Mouse (Mus musculus): ENCODE results near the gene Fth1. TPM values are rescaled to one million over a fixed set of nuclear protein-coding genes. Genes with fewer than 3 reads are reported as not detected.

The Fth1 gene
- polyA plus RNA-seq, 1 experiment from 2014 or later = 5,083 TPM

DNA sequence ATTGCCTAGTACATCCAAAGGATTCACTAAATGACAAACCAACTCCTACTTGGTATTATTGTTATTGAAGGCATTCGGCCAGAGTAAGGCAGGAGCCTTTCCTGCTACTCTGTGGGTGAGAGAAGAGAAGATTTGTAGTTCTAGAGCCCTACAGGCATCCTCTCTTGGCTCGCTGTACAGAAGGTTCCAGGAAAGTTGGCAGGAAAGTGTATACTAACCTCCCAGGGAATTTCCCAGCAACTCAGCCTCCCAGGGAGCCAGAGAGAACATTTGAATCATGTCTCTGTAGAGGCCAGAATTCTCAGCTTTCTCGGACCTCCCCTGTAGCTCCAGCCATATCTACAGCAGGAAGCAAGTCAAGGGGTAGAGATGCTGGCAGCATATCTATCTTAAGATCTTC, 33.4 kb upstream of the Fth1 start:
- no peak for TF ChIP-seq CTCF (IDR thresholded peaks at IDR 0.05; ENCODE audit: low read depth)
- no peak for TF ChIP-seq EP300 (IDR thresholded peaks at IDR 0.05; ENCODE audit: low read depth)
- Histone ChIP-seq H3K9me3 (ENCODE audit: low read length) (no peaks in the 10 kb centered on the region), H3K27ac (ENCODE audit: low read depth) (no peak overlapping the region), H3K4me2 (ENCODE audit: low read depth, low read length) (no peak overlapping the region), H3K27me3 (ENCODE audit: insufficient read depth, low read length) (no peaks in the 10 kb centered on the region), H3K4me3 (ENCODE audit: low read depth, low read length) (no peak overlapping the region), H3K36me3 (replicated peaks; ENCODE audit: insufficient read depth, low read length) (no peaks in the 10 kb centered on the region), H3K9ac (replicated peaks) (no peak overlapping the region), H3K4me1 (ENCODE audit: insufficient read depth) (peaks cover 13% of the 10 kb centered on the region)
- WGBS (ENCODE audit: insufficient replicate concordance) = 79% methylated on average over 3 of the region's 3 CpGs
- DNase-seq = no peak
- ATAC-seq = no peak

DNA sequence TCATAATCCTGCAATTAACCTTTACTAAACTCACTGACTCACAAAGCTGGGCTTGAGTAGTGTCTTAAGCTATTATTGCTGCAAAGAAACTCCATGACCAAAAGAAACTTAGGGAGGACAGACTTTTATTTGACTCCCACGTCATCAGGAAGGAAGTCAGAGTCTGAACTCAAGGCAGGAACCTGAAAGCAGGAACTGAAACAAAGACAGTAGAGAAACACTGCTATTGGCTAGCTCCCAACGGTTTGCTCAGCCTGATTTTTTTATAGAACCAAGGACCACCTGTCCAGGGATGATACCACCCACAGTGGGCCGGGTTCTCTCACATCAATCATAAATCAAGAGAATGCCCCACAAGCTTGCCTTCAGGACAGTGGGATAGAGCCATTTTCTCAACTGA, 28.0 kb upstream of the Fth1 start:
- Histone ChIP-seq H3K9me3 (ENCODE audit: low read length) (no peaks in the 10 kb centered on the region), H3K4me3 (ENCODE audit: low read depth, low read length) (no peak overlapping the region), H3K27me3 (ENCODE audit: insufficient read depth, low read length) (no peaks in the 10 kb centered on the region), H3K4me2 (ENCODE audit: low read depth, low read length) (no peak overlapping the region), H3K4me1 (ENCODE audit: insufficient read depth) (peaks cover 42% of the 10 kb centered on the region), H3K9ac (replicated peaks) (no peak overlapping the region), H3K36me3 (replicated peaks; ENCODE audit: insufficient read depth, low read length) (no peaks in the 10 kb centered on the region), H3K27ac (ENCODE audit: low read depth) (peak overlapping the region; percentile 53; the same call in 1 of the 2 replicates)
- TF ChIP-seq CTCF (IDR thresholded peaks at IDR 0.05; ENCODE audit: low read depth) = no peak
- no peak for TF ChIP-seq EP300 (IDR thresholded peaks at IDR 0.05; ENCODE audit: low read depth)
- peak; percentile 13 for DNase-seq
- WGBS (ENCODE audit: insufficient replicate concordance) = 59% methylated on average over 3 of the region's 3 CpGs
- no peak for ATAC-seq

DNA sequence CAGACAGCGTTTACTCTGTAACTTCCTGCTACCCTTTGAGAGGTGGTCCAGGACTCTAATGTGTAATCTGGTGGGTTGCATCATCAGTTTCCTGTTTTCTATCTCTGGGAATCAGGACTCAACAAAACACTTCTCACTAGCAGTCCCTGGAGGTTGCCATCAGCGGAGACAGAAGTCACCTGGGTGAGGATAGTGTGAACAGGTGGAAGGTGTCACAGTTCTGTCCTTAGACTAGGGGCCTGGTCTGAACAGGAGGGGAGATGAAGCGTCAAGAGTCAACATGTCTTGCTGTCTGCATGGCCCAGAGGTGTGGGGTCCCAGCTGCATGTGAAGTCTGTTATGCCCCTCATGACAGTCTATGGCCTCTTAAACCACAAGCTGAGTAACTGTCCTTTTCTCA, 27.5 kb upstream of the Fth1 start:
- no peak overlapping the region for H3K9ac ChIP-seq (replicated peaks)
- H3K9me3 ChIP-seq (ENCODE audit: low read length) = no peaks in the 10 kb centered on the region
- H3K4me2 ChIP-seq (ENCODE audit: low read depth, low read length) = no peak overlapping the region
- no peaks in the 10 kb centered on the region for H3K27me3 ChIP-seq (ENCODE audit: insufficient read depth, low read length)
- peak overlapping the region; percentile 53; the same call in 1 of the 2 replicates for H3K27ac ChIP-seq (ENCODE audit: low read depth)
- DNase-seq (peak; percentile 12), ATAC-seq (no peak)
- WGBS (ENCODE audit: insufficient replicate concordance) = 68% methylated on average over 3 of the region's 3 CpGs
- H3K4me1 ChIP-seq (ENCODE audit: insufficient read depth) = peaks cover 47% of the 10 kb centered on the region
- TF ChIP-seq EP300 (IDR thresholded peaks at IDR 0.05; ENCODE audit: low read depth) = no peak
- no peaks in the 10 kb centered on the region for H3K36me3 ChIP-seq (replicated peaks; ENCODE audit: insufficient read depth, low read length)
- no peak overlapping the region for H3K4me3 ChIP-seq (ENCODE audit: low read depth, low read length)

DNA sequence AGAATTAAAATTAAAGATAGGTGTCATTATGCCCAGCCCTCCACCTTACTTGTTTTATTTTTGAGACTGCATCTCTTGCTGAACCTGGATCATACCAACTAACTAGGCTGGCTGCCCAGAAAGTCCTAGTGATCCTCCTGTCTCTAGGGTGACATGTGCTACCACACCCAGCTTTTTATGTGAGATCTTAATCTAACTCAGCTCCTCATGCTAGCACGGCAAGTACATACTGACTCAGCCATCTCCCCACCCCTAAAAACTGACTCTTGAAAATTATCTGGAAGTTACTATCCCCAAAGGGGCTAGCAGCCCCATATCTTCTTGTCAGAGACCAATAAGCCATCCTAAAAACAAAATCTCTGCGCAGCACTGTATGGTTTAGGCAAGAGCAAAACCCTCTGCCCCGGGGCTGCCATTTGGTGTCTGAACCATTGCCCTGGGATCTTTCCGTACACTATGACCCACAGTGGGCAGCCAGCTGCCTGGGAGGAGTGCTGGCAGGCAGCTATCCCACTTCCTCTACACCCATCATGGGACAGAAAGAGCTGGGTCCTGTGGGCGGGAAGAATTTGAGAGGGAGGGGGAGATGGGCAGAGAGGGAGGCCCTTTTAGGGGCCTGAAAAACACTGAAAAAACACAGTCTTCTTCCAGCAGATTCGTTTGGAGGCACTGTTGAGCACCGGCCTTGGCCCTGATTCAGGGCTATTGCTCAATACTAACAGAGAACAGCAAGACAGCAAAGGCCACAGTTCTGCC, 26.2 kb upstream of the Fth1 start:
- Histone ChIP-seq H3K27ac (ENCODE audit: low read depth) (peak overlapping the region; percentile 99), H3K4me3 (ENCODE audit: low read depth, low read length) (peak overlapping the region; percentile 34), H3K4me2 (ENCODE audit: low read depth, low read length) (peak overlapping the region; percentile 69), H3K36me3 (replicated peaks; ENCODE audit: insufficient read depth, low read length) (no peaks in the 10 kb centered on the region), H3K9ac (replicated peaks) (peak overlapping the region; percentile 69), H3K27me3 (ENCODE audit: insufficient read depth, low read length) (no peaks in the 10 kb centered on the region), H3K4me1 (ENCODE audit: insufficient read depth) (peaks cover 50% of the 10 kb centered on the region), H3K9me3 (ENCODE audit: low read length) (no peaks in the 10 kb centered on the region)
- DNase-seq (peak; percentile 77), ATAC-seq (peak; percentile 88)
- TF ChIP-seq CTCF (IDR thresholded peaks at IDR 0.05; ENCODE audit: low read depth) (no peak; the same call in 1 of the 2 replicates), EP300 (IDR thresholded peaks at IDR 0.05; ENCODE audit: low read depth) (peak; percentile 41; the same call in 1 of the 2 replicates)
- WGBS (ENCODE audit: insufficient replicate concordance) = 17% methylated on average over 7 of the region's 7 CpGs

DNA sequence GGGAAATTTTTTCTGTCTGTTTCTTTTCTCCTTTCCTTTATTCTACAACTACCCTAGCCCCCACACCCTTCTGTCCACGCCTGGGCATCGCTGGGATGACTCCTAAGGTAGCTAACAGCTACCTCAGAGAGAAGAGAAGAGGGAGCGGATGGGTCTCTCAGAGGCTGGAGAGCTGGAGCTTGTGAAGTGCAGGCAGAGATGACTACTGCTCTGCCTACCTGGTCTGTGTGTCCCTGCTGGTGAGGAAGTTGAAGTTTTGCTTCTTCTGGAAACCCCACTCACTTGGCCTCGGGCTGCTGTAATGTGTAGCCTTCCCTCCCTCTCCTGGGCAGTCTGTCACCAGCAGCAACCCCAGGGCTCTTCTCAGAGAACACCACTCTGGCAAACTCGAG, 25.6 kb upstream of the Fth1 start:
- 23% methylated on average over 5 of the region's 5 CpGs for WGBS (ENCODE audit: insufficient replicate concordance)
- Histone ChIP-seq H3K4me3 (ENCODE audit: low read depth, low read length) (peak overlapping the region; percentile 34), H3K9ac (replicated peaks) (peak overlapping the region; percentile 69), H3K9me3 (ENCODE audit: low read length) (no peaks in the 10 kb centered on the region), H3K4me1 (ENCODE audit: insufficient read depth) (peaks cover 51% of the 10 kb centered on the region), H3K27me3 (ENCODE audit: insufficient read depth, low read length) (no peaks in the 10 kb centered on the region), H3K36me3 (replicated peaks; ENCODE audit: insufficient read depth, low read length) (no peaks in the 10 kb centered on the region), H3K27ac (ENCODE audit: low read depth) (peak overlapping the region; percentile 99), H3K4me2 (ENCODE audit: low read depth, low read length) (peak overlapping the region; percentile 69)
- peak; percentile 37; the same call in 1 of the 2 replicates for TF ChIP-seq CTCF (IDR thresholded peaks at IDR 0.05; ENCODE audit: low read depth)
- no peak for TF ChIP-seq EP300 (IDR thresholded peaks at IDR 0.05; ENCODE audit: low read depth)
- DNase-seq = peak; percentile 36
- peak; percentile 65 for ATAC-seq

DNA sequence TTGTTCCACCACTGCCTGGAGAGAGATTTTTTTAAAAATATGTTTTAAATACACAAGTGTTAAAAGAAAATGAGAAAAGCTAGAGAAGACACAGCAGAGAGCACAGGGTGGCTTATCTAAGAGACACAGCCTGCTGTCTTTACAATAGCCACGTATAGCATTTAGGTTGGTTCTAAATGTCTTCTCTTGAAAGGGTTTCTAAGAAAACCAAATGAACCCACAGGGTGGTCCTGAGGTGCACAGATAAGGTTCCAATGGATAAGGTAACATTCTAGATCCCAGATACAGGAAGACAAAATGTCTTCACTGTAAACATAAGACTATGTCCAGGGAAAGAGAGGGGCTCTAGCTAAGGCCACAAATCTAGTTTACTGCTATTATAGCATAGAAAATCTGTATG, 25.0 kb upstream of the Fth1 start:
- H3K36me3 ChIP-seq (replicated peaks; ENCODE audit: insufficient read depth, low read length) = no peaks in the 10 kb centered on the region
- H3K9me3 ChIP-seq (ENCODE audit: low read length) = no peaks in the 10 kb centered on the region
- H3K4me3 ChIP-seq (ENCODE audit: low read depth, low read length) = peak overlapping the region; percentile 34; the same call in 1 of the 2 replicates
- H3K27me3 ChIP-seq (ENCODE audit: insufficient read depth, low read length) = no peaks in the 10 kb centered on the region
- no peak for ATAC-seq
- DNase-seq = no peak
- 32% methylated on average over 1 of the region's 1 CpGs for WGBS (ENCODE audit: insufficient replicate concordance)
- peaks cover 51% of the 10 kb centered on the region for H3K4me1 ChIP-seq (ENCODE audit: insufficient read depth)
- H3K9ac ChIP-seq (replicated peaks) = peak overlapping the region; percentile 69
- H3K4me2 ChIP-seq (ENCODE audit: low read depth, low read length) = peak overlapping the region; percentile 69
- peak overlapping the region; percentile 99 for H3K27ac ChIP-seq (ENCODE audit: low read depth)
- TF ChIP-seq CTCF (IDR thresholded peaks at IDR 0.05; ENCODE audit: low read depth) (no peak), EP300 (IDR thresholded peaks at IDR 0.05; ENCODE audit: low read depth) (0 out of 2 replicates have a peak, but pooled peaks have one; percentile 66)

Measured in liver, postnatal 0 days (tissue).